Mouse (Mus musculus) testis, adult 2 months (tissue): Measurements from ENCODE around the gene Prrc2a. TPM values are rescaled to one million over a fixed set of nuclear protein-coding genes. Genes with fewer than 3 reads are reported as not detected.
A peak's percentile ranks its signal among the peaks of the same experiment; 100 is the strongest.

Experiments used
- H3K27ac ChIP-seq: fragments of 200-500 bp; 2 replicates; pipeline ENCODE4 v1.5.1; 2012; ENCODE audit warnings: low read depth, low read length; ENCODE audit not compliant: control insufficient read depth, insufficient read depth
- H3K27me3 ChIP-seq: fragments of 200-500 bp; 2 replicates; pipeline ENCODE4 v1.6.1; 2012; ENCODE audit warnings: mild to moderate bottlenecking, low read length, moderate library complexity; ENCODE audit not compliant: control insufficient read depth, insufficient read depth
- H3K36me3 ChIP-seq: fragments of 200-500 bp; 2 replicates; pipeline ENCODE4 v1.6.1; 2012; ENCODE audit warnings: mild to moderate bottlenecking, low read length; ENCODE audit not compliant: control insufficient read depth, insufficient read depth
- H3K4me1 ChIP-seq: fragments of 200-500 bp; 2 replicates; pipeline ENCODE4 v1.6.1; 2012; ENCODE audit warnings: low read length; ENCODE audit not compliant: control insufficient read depth, insufficient read depth
- H3K4me3 ChIP-seq: fragments of 200-500 bp; 2 replicates; pipeline ENCODE4 v1.5.1; 2012; ENCODE audit warnings: low read depth, mild to moderate bottlenecking, low read length, moderate library complexity, mixed read lengths; ENCODE audit not compliant: control insufficient read depth
- CTCF ChIP-seq: fragments of 200-500 bp; IDR thresholded peaks from 2 replicates; pipeline ENCODE4 v1.5.1; 2012; ENCODE audit warnings: low read depth, mild to moderate bottlenecking, inconsistent platforms, low read length, moderate library complexity; ENCODE audit not compliant: control insufficient read depth, insufficient read depth, insufficient replicate concordance
- POLR2A ChIP-seq: fragments of 200-500 bp; IDR thresholded peaks from 2 replicates; pipeline ENCODE4 v1.6.1; 2012; ENCODE audit warnings: low read depth, mild to moderate bottlenecking, inconsistent platforms, low read length, moderate library complexity; ENCODE audit not compliant: control insufficient read depth
- polyA plus RNA-seq: library from polyadenylated mRNA; depleted of rRNA; stranded (reverse); fragments of >200 nt; gene quantifications from 2 replicates; pipeline ENCODE4 v1.2.3, GENCODE M21; 2012

Gene Prrc2a
- polyA plus RNA-seq, 1 experiment: 515 TPM

DNA sequence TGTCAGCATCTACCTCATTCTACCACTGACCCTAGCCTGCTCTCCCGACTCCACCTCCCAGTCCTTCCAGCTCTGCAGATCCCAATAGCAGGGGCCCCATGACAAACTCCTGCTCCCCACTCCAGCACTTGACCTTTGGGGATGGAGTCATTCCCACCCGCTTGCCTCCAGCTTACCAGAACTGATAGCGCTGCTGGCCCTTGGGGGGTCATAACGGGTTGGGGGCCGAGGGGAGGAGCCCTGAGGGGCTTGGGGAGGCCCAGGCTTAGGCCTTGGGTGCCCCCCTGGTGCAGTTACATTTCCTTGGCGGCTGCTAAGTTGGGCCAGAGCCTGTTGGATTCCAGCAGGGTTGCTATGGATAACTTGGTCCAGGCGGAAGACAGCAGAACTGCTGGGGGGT, 10.1 kb downstream of the Prrc2a start:
- Histone ChIP-seq H3K36me3 (peaks cover 29% of the 10 kb centered on the region), H3K4me3 (no peak overlapping the region), H3K27me3 (no peaks in the 10 kb centered on the region), H3K4me1 (peaks cover 2% of the 10 kb centered on the region), H3K27ac (no peak overlapping the region)
- TF ChIP-seq POLR2A (no peak), CTCF (no peak)

- Histone ChIP-seq H3K36me3 (peaks cover 25% of the 10 kb centered on the region), H3K27ac (no peak overlapping the region), H3K4me1 (peaks cover 2% of the 10 kb centered on the region; the same call in 1 of the 2 replicates), H3K4me3 (no peak overlapping the region), H3K27me3 (no peaks in the 10 kb centered on the region)
- TF ChIP-seq CTCF (no peak), POLR2A (no peak)
These were observed 10.8 kb downstream of the Prrc2a start for GRCm38 (mm10) chr17:35153931-35154330.

- TF ChIP-seq POLR2A: no peak
- TF ChIP-seq CTCF: no peak
- Histone ChIP-seq H3K27me3 (no peaks in the 10 kb centered on the region), H3K27ac (no peak overlapping the region), H3K4me3 (no peak overlapping the region), H3K4me1 (peaks cover 2% of the 10 kb centered on the region; the same call in 1 of the 2 replicates), H3K36me3 (peaks cover 24% of the 10 kb centered on the region)
These were observed 11.6 kb downstream of the Prrc2a start for GRCm38 (mm10) chr17:35153077-35153476.

GRCm38 (mm10) chr17:35152121-35152520, 12.6 kb downstream of the Prrc2a start:
- Histone ChIP-seq H3K27me3 (no peaks in the 10 kb centered on the region), H3K4me1 (peaks cover 2% of the 10 kb centered on the region; the same call in 1 of the 2 replicates), H3K36me3 (peaks cover 24% of the 10 kb centered on the region), H3K27ac (no peak overlapping the region), H3K4me3 (no peak overlapping the region)
- TF ChIP-seq POLR2A (no peak), CTCF (no peak)

- H3K27ac ChIP-seq: no peak overlapping the region
- H3K36me3 ChIP-seq: peaks cover 15% of the 10 kb centered on the region
- peaks cover 2% of the 10 kb centered on the region; the same call in 1 of the 2 replicates for H3K4me1 ChIP-seq
- H3K4me3 ChIP-seq: no peak overlapping the region
- H3K27me3 ChIP-seq: no peaks in the 10 kb centered on the region
- TF ChIP-seq POLR2A: no peak
- no peak for TF ChIP-seq CTCF
These were observed 16.6 kb downstream of the Prrc2a start for GRCm38 (mm10) chr17:35147922-35148639.

DNA sequence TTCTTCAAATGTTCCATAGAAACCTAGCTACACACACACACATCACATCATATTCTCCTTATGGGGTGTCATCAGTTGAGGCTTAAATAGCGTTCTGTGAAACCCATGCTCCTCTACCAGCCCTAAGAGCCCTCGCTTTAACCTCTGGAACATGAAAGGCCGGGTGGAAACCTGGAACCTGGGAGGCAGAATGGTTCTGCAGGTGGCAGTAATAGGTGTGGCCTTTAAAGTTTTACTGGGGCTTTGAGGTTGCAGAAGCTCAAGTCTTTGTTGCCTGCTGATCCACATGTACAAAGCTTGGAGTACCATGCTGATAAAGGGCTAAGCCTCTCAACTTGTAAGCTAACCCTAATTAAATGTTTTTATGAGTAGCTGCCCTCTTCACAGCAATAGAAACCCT, 17.3 kb downstream of the Prrc2a start:
- TF ChIP-seq CTCF: no peak
- peaks cover 13% of the 10 kb centered on the region for H3K36me3 ChIP-seq

GRCm38 (mm10) chr17:35146139-35146538, 18.6 kb downstream of the Prrc2a start:
- H3K27ac ChIP-seq: no peak overlapping the region
- H3K4me1 ChIP-seq: peaks cover 9% of the 10 kb centered on the region; the same call in 1 of the 2 replicates
- no peak for TF ChIP-seq POLR2A
- no peak for TF ChIP-seq CTCF
- no peaks in the 10 kb centered on the region for H3K27me3 ChIP-seq
- H3K4me3 ChIP-seq: no peak overlapping the region
- peaks cover 15% of the 10 kb centered on the region for H3K36me3 ChIP-seq

More for the DNA sequence above, 17.3 kb downstream of the Prrc2a start:
- Histone ChIP-seq H3K27me3 (no peaks in the 10 kb centered on the region), H3K4me3 (no peak overlapping the region), H3K4me1 (peaks cover 3% of the 10 kb centered on the region; the same call in 1 of the 2 replicates), H3K27ac (no peak overlapping the region)

GRCm38 (mm10) chr17:35141971-35142370, 22.7 kb downstream of the Prrc2a start:
- Histone ChIP-seq H3K4me1 (peaks cover 15% of the 10 kb centered on the region; the same call in 1 of the 2 replicates), H3K36me3 (peaks cover 13% of the 10 kb centered on the region), H3K4me3 (no peak overlapping the region), H3K27me3 (no peaks in the 10 kb centered on the region), H3K27ac (peak overlapping the region; percentile 61)
- TF ChIP-seq CTCF (no peak), POLR2A (no peak)
